Mouse (Mus musculus): Measurements from ENCODE around the gene Mtch2.

DNA sequence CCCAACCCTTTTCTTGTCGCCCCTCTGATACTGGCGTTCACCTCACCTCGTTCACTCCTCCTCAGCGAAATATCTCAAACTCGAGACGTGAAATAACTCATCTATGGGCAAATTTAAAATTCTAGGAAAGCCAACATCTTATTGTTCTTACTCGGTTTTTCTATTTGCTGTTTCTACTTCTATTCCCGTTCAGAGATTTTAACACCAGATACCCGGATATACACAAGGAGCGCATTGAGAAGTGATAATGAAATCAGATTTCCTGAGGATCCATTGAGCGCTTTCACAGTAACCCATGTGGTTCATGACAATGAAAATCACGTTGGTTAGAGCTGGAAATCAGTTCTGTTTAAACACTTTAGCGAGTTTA, 711 bp downstream of the Mtch2 start:
- no peak for TF ChIP-seq CTCF (IDR thresholded peaks at IDR 0.05; ENCODE audit: low read depth, low read length)
- no peak for TF ChIP-seq POLR2AphosphoS5 (IDR thresholded peaks at IDR 0.05; ENCODE audit: insufficient replicate concordance, low read depth, low read length)
- TF ChIP-seq TAL1 (conservative IDR thresholded peaks at IDR 0.05; ENCODE audit: low read depth, low read length): no peak
